Mouse (Mus musculus) neural tube, embryonic 14.5 days (tissue): ENCODE measurements at regions not wholly inside any gene's neighbourhood (a gene's known extent, or its start where the extent isn't known, plus 50 kb on each side); places are given as distances from the start of the nearest gene placed in this dataset.

ENCODE experiments used
- ATAC-seq: fragments of 200-750 bp; cut with Nextera tagmentation; 2 replicates; pipeline ENCODE4 v1.8.0; 2017; ENCODE audit warnings: low read depth, mild to moderate bottlenecking, moderate TSS enrichment, moderate library complexity
- H3K27ac ChIP-seq: fragments of 300-500 bp; sonication (generic); 2 replicates; pipeline ENCODE4 v1.5.1; 2014; ENCODE audit warnings: low read depth, mild to moderate bottlenecking, control low read depth, low read length, moderate library complexity, mixed read lengths
- H3K27me3 ChIP-seq: fragments of 300-500 bp; sonication (generic); 2 replicates; pipeline ENCODE4 v1.6.1; 2014; ENCODE audit warnings: low read length; ENCODE audit not compliant: control insufficient read depth, insufficient read depth
- H3K36me3 ChIP-seq: fragments of 300-500 bp; sonication (generic); 2 replicates; pipeline ENCODE4 v1.6.1; 2014; ENCODE audit warnings: low read length, mixed read lengths; ENCODE audit not compliant: control insufficient read depth, insufficient read depth
- H3K4me1 ChIP-seq: fragments of 300-500 bp; sonication (generic); 2 replicates; pipeline ENCODE4 v1.6.1; 2014; ENCODE audit warnings: low read length; ENCODE audit not compliant: control insufficient read depth, insufficient read depth
- H3K4me2 ChIP-seq: fragments of 300-500 bp; sonication (generic); 2 replicates; pipeline ENCODE4 v1.6.1; 2014; ENCODE audit warnings: mild to moderate bottlenecking, low read depth, low read length, control low read depth
- H3K4me3 ChIP-seq: fragments of 300-500 bp; sonication (generic); 2 replicates; pipeline ENCODE4 v1.5.1; 2014; ENCODE audit warnings: low read depth, low read length, control low read depth, mixed read lengths
- H3K9ac ChIP-seq: fragments of 300-500 bp; sonication (generic); replicated peaks from 2 replicates; pipeline ENCODE4 v1.6.1; 2014; ENCODE audit warnings: low read depth, mild to moderate bottlenecking, control low read depth, low read length, mixed read lengths
- H3K9me3 ChIP-seq: fragments of 300-500 bp; sonication (generic); 2 replicates; pipeline ENCODE4 v1.6.1; 2016; ENCODE audit warnings: low read length; ENCODE audit not compliant: control insufficient read depth
- WGBS: fragments of 180-500 bp; shearing (Covaris S2); extraction: QIAGEN DNeasy Blood & Tissue Kit; methylation state at CpG from one replicate; pipeline ENCODE4 v1.1.7; 2014; 5-methylcytosine and 5-hydroxymethylcytosine counted together

GRCm38 (mm10) chr13:45281106-45281505 lies 108.4 kb upstream of the Mylip start:
- H3K36me3 ChIP-seq, result no peaks in the 10 kb centered on the region
- 76% methylated on average over 8 of the region's 8 CpGs for WGBS

GRCm38 (mm10) chr13:45286651-45287050 lies 102.9 kb upstream of the Mylip start:
- Histone ChIP-seq H3K4me2 (no peak overlapping the region), H3K9ac (no peak overlapping the region), H3K9me3 (no peaks in the 10 kb centered on the region), H3K4me3 (no peak overlapping the region), H3K36me3 (no peaks in the 10 kb centered on the region), H3K27me3 (no peaks in the 10 kb centered on the region), H3K27ac (no peak overlapping the region), H3K4me1 (no peaks in the 10 kb centered on the region)
- WGBS, result 97% methylated on average over 2 of the region's 2 CpGs
- ATAC-seq, result no peak

More at GRCm38 (mm10) chr13:45281106-45281505, 108.4 kb upstream of the Mylip start:
- no peaks in the 10 kb centered on the region for H3K27me3 ChIP-seq
- no peak overlapping the region for H3K4me2 ChIP-seq
- no peaks in the 10 kb centered on the region for H3K4me1 ChIP-seq
- H3K9me3 ChIP-seq, result no peaks in the 10 kb centered on the region
- no peak for ATAC-seq
- H3K27ac ChIP-seq, result no peak overlapping the region
- H3K9ac ChIP-seq, result no peak overlapping the region
- H3K4me3 ChIP-seq, result no peak overlapping the region

GRCm38 (mm10) chr13:45287217-45287616 lies 102.3 kb upstream of the Mylip start:
- 89% methylated on average over 4 of the region's 4 CpGs for WGBS
- H3K27ac ChIP-seq, result no peak overlapping the region
- H3K4me2 ChIP-seq, result no peak overlapping the region
- no peaks in the 10 kb centered on the region for H3K9me3 ChIP-seq
- no peaks in the 10 kb centered on the region for H3K27me3 ChIP-seq
- H3K4me3 ChIP-seq, result no peak overlapping the region
- no peaks in the 10 kb centered on the region for H3K36me3 ChIP-seq
- no peak for ATAC-seq
- no peaks in the 10 kb centered on the region for H3K4me1 ChIP-seq
- no peak overlapping the region for H3K9ac ChIP-seq

GRCm38 (mm10) chr13:45289976-45290375 lies 99.6 kb upstream of the Mylip start:
- 55% methylated on average over 11 of the region's 11 CpGs for WGBS
- H3K4me3 ChIP-seq, result no peak overlapping the region
- no peak overlapping the region for H3K4me2 ChIP-seq
- H3K9me3 ChIP-seq, result no peaks in the 10 kb centered on the region
- no peaks in the 10 kb centered on the region for H3K36me3 ChIP-seq
- H3K27ac ChIP-seq, result no peak overlapping the region
- no peaks in the 10 kb centered on the region for H3K4me1 ChIP-seq
- ATAC-seq, result no peak
- H3K27me3 ChIP-seq, result no peaks in the 10 kb centered on the region
- H3K9ac ChIP-seq, result no peak overlapping the region

- Histone ChIP-seq H3K9ac (no peak overlapping the region), H3K4me2 (no peak overlapping the region), H3K9me3 (no peaks in the 10 kb centered on the region), H3K27me3 (no peaks in the 10 kb centered on the region), H3K4me3 (no peak overlapping the region), H3K36me3 (no peaks in the 10 kb centered on the region), H3K4me1 (no peaks in the 10 kb centered on the region), H3K27ac (no peak overlapping the region)
- no peak for ATAC-seq
- 93% methylated on average over 10 of the region's 10 CpGs for WGBS
Measured at GRCm38 (mm10) chr13:45294691-45295090, 94.9 kb upstream of the Mylip start.

GRCm38 (mm10) chr13:45300610-45301009 lies 88.9 kb upstream of the Mylip start:
- Histone ChIP-seq H3K4me3 (no peak overlapping the region), H3K9me3 (no peaks in the 10 kb centered on the region; the same call in 1 of the 2 replicates), H3K27me3 (no peaks in the 10 kb centered on the region), H3K4me1 (no peaks in the 10 kb centered on the region), H3K36me3 (no peaks in the 10 kb centered on the region), H3K27ac (no peak overlapping the region), H3K9ac (no peak overlapping the region), H3K4me2 (no peak overlapping the region)
- WGBS, result 94% methylated on average over 8 of the region's 8 CpGs
- no peak for ATAC-seq

GRCm38 (mm10) chr13:45301191-45301905 lies 88.2 kb upstream of the Mylip start:
- Histone ChIP-seq H3K9ac (no peak overlapping the region), H3K4me2 (no peak overlapping the region), H3K9me3 (no peaks in the 10 kb centered on the region; the same call in 1 of the 2 replicates), H3K27ac (no peak overlapping the region), H3K36me3 (no peaks in the 10 kb centered on the region), H3K27me3 (no peaks in the 10 kb centered on the region), H3K4me3 (no peak overlapping the region), H3K4me1 (no peaks in the 10 kb centered on the region)
- no peak for ATAC-seq
- 81% methylated on average over 10 of the region's 10 CpGs for WGBS

- Histone ChIP-seq H3K27ac (no peak overlapping the region), H3K9me3 (no peaks in the 10 kb centered on the region; the same call in 1 of the 2 replicates), H3K4me2 (no peak overlapping the region), H3K27me3 (no peaks in the 10 kb centered on the region), H3K4me1 (no peaks in the 10 kb centered on the region), H3K36me3 (no peaks in the 10 kb centered on the region), H3K4me3 (no peak overlapping the region), H3K9ac (no peak overlapping the region)
- WGBS, result 68% methylated on average over 6 of the region's 6 CpGs
- ATAC-seq, result no peak
Measured at GRCm38 (mm10) chr13:45302796-45303195, 86.7 kb upstream of the Mylip start.

GRCm38 (mm10) chr13:45306177-45306576 lies 83.4 kb upstream of the Mylip start:
- Histone ChIP-seq H3K9me3 (no peaks in the 10 kb centered on the region; the same call in 1 of the 2 replicates), H3K9ac (no peak overlapping the region), H3K4me1 (no peaks in the 10 kb centered on the region), H3K27me3 (no peaks in the 10 kb centered on the region), H3K4me2 (no peak overlapping the region), H3K4me3 (no peak overlapping the region), H3K27ac (no peak overlapping the region), H3K36me3 (no peaks in the 10 kb centered on the region)
- ATAC-seq, result no peak
- WGBS, result 79% methylated on average over 5 of the region's 5 CpGs
